Mouse (Mus musculus) monocyte, adult 2 months (primary cell): ENCODE measurements around the gene Kcnj9.
A peak's percentile ranks its signal among the peaks of the same experiment; 100 is the strongest.

ENCODE experiments used
- DNase-seq, 2 experiments: peaks; one replicate each; pipeline ENCODE4 v3.0.0; 2022; ENCODE audit warnings: low spot score in 2 of 2, low read depth in 1 of 2

Gene Kcnj9

DNA sequence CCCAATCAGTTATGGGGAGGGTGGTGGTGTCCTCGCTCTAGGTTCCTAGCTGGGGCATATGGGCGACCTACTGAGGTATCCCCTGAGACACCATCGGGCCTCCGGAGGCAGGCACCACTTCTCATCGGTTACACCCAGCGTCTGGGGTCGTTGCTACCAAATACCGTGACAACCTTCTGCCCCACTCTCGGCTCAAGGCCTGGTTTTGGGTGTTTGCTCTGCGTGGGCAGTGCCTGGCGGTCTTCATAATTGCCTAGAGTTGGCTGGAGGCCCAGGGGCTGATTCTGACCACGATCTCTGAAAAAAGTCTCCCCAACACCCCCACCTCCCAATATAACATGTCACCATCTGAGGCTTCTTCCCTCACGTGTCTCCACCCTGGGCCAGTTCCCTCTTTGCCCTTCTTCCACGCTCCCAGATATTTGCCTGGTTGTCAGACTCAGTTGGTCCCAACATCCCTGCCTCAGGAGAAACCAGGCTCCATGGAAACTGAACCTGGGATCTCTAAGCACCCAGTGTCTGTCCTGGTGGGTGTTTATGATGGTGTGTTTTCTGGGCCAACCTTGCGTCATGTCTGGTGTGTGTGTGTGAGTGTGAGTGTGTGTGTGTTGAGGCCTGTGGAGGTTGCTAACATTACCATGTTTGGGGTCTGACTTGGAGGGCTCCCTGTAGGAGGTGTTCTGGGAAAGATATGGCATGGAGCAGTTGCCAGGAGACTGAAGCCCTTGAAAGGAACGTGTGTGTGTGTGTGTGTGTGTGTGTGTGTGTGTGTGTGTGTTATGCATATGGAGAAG, 16.2 kb downstream of the Kcnj9 start:
- DNase-seq, result no peak

- peak in 1 of 2 experiments; percentile 54 for DNase-seq
Observed at GRCm38 (mm10) chr1:172311921-172312767, 17.0 kb downstream of the Kcnj9 start.

GRCm38 (mm10) chr1:172311248-172311906, 17.7 kb downstream of the Kcnj9 start:
- peak in 1 of 2 experiments; percentile 36 for DNase-seq

DNA sequence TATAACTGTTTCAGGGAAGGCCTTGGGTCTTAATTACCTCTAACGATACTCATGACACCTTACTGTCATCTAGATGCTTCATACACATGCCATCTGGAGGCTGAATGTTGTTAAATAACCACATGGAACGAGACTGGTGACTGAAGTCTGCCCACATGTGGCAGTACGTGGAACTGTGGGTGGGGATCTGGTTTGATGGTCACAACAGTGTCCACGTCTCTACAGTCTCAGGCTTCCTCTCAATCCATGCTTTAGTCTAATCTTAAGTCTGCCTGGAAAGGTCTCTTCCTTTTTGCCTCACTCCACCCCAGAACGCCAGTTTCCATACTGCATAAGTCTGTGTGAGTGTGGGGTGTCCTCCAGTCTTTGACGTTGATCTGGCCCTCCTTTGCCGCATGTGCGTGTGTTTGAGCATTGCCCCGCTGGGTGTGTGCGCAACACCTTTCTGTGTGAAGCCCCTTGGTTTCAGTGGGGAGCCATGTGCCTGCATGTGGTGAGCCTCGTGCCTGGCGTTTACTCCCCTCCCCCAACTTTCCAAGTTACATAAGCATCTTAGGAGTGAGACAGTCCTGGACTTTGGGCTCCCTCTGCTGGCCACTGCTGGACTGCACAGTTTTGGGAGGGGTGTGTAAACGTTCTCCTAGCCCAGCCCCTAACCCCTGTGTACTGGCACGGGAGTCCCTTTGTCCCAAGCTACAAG, 19.3 kb downstream of the Kcnj9 start:
- DNase-seq, result peak in 1 of 2 experiments; percentile 67

DNA sequence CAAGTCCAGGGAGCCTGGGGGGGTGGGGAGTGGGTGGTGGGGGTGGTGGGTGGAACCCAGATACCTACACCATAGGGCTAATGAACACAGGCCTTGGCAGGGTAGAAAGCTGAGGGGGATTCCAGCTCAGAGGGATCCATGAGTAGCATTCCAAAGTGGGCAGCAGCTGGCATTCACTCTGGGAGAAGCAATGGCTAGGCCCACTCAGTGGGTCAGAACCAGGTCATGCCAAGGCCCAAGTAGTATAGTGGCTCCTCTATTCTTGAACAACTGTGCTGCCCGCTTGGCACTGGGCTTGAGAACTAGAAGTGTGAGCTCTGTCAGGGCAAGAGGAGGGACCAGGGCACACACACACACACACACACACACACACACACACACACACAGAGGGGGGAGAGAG, 20.7 kb downstream of the Kcnj9 start:
- no peak for DNase-seq

DNA sequence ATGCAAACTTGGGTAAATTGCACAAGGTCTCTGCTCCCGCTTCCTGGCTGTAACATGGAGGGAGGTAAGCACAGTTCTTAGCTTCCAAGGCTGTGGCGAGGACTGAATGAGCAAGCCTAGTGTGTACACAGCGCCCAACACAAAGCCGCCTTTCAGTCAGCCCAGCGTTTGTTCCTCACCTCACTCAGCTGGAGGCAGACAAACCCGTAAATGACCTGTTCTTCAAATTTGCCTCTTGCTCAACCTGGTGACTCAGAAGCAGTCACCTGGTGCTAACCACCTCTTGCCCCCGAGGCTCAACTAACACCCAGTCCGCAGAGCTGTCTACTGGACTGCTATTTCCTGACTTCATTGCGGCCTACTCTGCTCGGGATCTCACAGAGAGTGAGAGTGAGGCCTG, 21.2 kb downstream of the Kcnj9 start:
- DNase-seq, result no peak

GRCm38 (mm10) chr1:172306885-172307284, 22.2 kb downstream of the Kcnj9 start:
- no peak for DNase-seq

GRCm38 (mm10) chr1:172306196-172306595, 22.9 kb downstream of the Kcnj9 start:
- no peak for DNase-seq

GRCm38 (mm10) chr1:172305635-172306034, 23.5 kb downstream of the Kcnj9 start:
- no peak for DNase-seq

GRCm38 (mm10) chr1:172305153-172305552, 24.0 kb downstream of the Kcnj9 start:
- DNase-seq, result no peak

GRCm38 (mm10) chr1:172304443-172304842, 24.7 kb downstream of the Kcnj9 start:
- no peak for DNase-seq

DNA sequence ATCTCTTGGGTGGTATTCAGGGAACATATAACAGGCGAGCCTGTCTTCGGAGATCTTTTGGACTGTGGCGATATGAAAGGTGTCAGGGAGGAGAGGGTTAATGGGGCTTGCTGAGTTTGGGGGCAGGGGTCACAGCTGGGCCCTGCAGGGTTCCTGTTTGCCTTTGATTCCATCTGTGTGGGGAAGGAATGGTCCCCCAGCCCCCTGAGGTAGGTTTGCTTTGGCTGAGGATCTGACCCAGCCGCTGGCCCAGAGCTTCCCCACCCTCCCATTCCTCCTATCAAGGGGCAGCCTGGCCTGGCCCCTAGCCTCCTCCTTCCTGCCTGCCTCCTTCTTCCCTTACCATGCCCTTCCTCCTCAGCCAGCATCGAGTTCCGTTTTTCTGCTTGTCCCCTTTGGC, 26.3 kb downstream of the Kcnj9 start:
- no peak for DNase-seq

GRCm38 (mm10) chr1:172302311-172302710, 26.8 kb downstream of the Kcnj9 start:
- DNase-seq, result no peak

GRCm38 (mm10) chr1:172301180-172301579, 27.9 kb downstream of the Kcnj9 start:
- DNase-seq, result no peak

GRCm38 (mm10) chr1:172300247-172300646, 28.9 kb downstream of the Kcnj9 start:
- no peak for DNase-seq

GRCm38 (mm10) chr1:172299528-172299927, 29.6 kb downstream of the Kcnj9 start:
- DNase-seq, result no peak

DNA sequence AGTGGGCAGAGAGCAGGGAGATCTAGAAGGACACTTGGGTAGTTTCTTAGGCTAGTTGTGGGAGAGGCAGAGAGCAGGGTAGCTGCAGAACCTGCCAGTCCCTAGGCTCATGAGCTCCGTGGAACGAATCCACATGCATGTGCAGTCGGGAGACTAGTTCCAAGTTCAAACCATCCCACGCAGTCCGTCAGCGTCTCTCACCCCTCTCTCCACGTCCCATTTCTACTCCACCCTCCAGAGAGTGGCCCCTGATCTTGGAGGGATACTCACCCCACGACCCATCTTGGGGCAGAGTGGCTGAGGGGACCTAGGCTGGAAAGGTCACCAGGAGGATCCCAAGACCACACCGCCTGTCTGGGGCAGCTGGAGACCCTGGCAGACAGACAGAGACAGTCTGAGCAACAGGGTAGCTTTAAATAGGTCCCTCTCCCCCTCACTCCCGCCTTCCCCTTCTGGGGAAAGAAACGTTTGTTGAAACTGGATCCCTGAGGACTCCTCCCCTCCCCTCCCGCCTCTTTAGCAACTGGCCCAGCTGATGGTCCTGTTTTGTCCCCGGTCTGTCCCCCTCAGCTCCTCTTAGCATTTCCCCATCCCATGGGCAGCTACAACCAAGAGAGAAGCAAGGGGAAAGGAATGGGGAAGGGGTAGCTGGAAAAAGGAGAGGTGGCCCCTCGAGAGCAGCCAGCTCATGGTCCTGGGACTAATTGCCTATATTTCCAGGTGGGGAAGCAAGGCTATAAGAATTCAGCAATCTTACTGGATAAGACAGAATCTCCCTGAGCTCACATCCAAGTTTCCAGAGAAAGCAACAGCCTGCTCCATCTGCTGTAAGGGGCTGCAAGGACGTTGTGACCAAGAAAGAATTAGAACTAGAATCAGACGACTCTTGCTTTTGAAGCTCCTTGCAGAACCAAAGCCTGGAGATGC, 31.2 kb downstream of the Kcnj9 start, which contains the start of gene Atp1a2:
Gene Atp1a2 (minus strand): TSS at position 454 of the 927 bp plus-strand sequence.
- no peak for DNase-seq

- no peak for DNase-seq
Observed at GRCm38 (mm10) chr1:172296816-172297510, 32.2 kb downstream of the Kcnj9 start.

GRCm38 (mm10) chr1:172295751-172296197, 33.3 kb downstream of the Kcnj9 start:
- no peak for DNase-seq
